Mouse (Mus musculus): ENCODE results near the gene Gm29666. TPM values are rescaled to one million over a fixed set of nuclear protein-coding genes. Genes with fewer than 3 reads are reported as not detected.
A peak's percentile ranks its signal among the peaks of the same experiment; 100 is the strongest.
"Not testable (repeated sequence)": the region's sequence is repeated elsewhere in the genome, so short reads cannot be mapped to it uniquely, and the experiment has no call there.

Gene Gm29666
- polyA plus RNA-seq, 1 experiment from 2014 or later, result 0.33 TPM

GRCm38 (mm10) chr15:84924781-84925315 is 5.0 kb upstream of the Gm29666 start:
- Histone ChIP-seq H3K9me3 (ENCODE audit: control insufficient read depth, low read length) (no peaks in the 10 kb centered on the region), H3K27me3 (replicated peaks; ENCODE audit: control insufficient read depth, insufficient read depth, low read length) (no peaks in the 10 kb centered on the region), H3K4me1 (ENCODE audit: control insufficient read depth, insufficient read depth, low read length) (peaks cover 5% of the 10 kb centered on the region; the same call in 1 of the 2 replicates), H3K4me2 (ENCODE audit: low read depth, low read length) (peak overlapping the region; percentile 84), H3K36me3 (ENCODE audit: control insufficient read depth, insufficient read depth, low read length) (peaks cover 28% of the 10 kb centered on the region), H3K4me3 (ENCODE audit: low read depth, low read length) (peak overlapping the region; percentile 99), H3K9ac (ENCODE audit: low read depth, low read length) (peak overlapping the region; percentile 97), H3K27ac (replicated peaks; ENCODE audit: low read depth, low read length) (peak overlapping the region; percentile 42; the same call in 1 of the 2 replicates)
- DNase-seq (ENCODE audit: low spot score), result peak; percentile 71
- no peak for ATAC-seq (ENCODE audit: low read depth)
- 10% methylated on average over 9 of the region's 9 CpGs for WGBS

GRCm38 (mm10) chr15:84923508-84924181 is 3.8 kb upstream of the Gm29666 start:
- peak overlapping the region; percentile 97 for H3K27ac ChIP-seq (replicated peaks; ENCODE audit: low read depth, low read length)
- ATAC-seq (ENCODE audit: low read depth), result peak; percentile 75
- DNase-seq (ENCODE audit: low spot score), result peak; percentile 20

GRCm38 (mm10) chr15:84922884-84923507 is 3.2 kb upstream of the Gm29666 start, which contains the start of gene Nup50:
Nup50 (plus strand) TSS chr15:84923411.
- Histone ChIP-seq H3K9ac (ENCODE audit: low read depth, low read length) (peak within 1 kb of the TSS; percentile 97), H3K9me3 (ENCODE audit: control insufficient read depth, low read length) (no peaks in the 10 kb centered on the region), H3K4me2 (ENCODE audit: low read depth, low read length) (peak within 1 kb of the TSS; percentile 84), H3K4me1 (ENCODE audit: control insufficient read depth, insufficient read depth, low read length) (peaks cover 5% of the 10 kb centered on the region; the same call in 1 of the 2 replicates), H3K4me3 (ENCODE audit: low read depth, low read length) (peak within 1 kb of the TSS; percentile 99), H3K36me3 (ENCODE audit: control insufficient read depth, insufficient read depth, low read length) (peaks cover 9% of the 10 kb centered on the region), H3K27me3 (replicated peaks; ENCODE audit: control insufficient read depth, insufficient read depth, low read length) (no peaks in the 10 kb centered on the region), H3K27ac (replicated peaks; ENCODE audit: low read depth, low read length) (peak within 1 kb of the TSS; percentile 97)
- under 1% methylated on average over 49 of the region's 60 CpGs for WGBS
- DNase-seq (ENCODE audit: low spot score) (peak; percentile 98), ATAC-seq (ENCODE audit: low read depth) (peak; percentile 91)

More at GRCm38 (mm10) chr15:84923508-84924181, 3.8 kb upstream of the Gm29666 start:
- WGBS, result 0% methylated on average over 33 of the region's 68 CpGs
- Histone ChIP-seq H3K4me1 (ENCODE audit: control insufficient read depth, insufficient read depth, low read length) (peaks cover 5% of the 10 kb centered on the region; the same call in 1 of the 2 replicates), H3K9me3 (ENCODE audit: control insufficient read depth, low read length) (no peaks in the 10 kb centered on the region), H3K4me3 (ENCODE audit: low read depth, low read length) (peak overlapping the region; percentile 99), H3K27me3 (replicated peaks; ENCODE audit: control insufficient read depth, insufficient read depth, low read length) (no peaks in the 10 kb centered on the region), H3K9ac (ENCODE audit: low read depth, low read length) (peak overlapping the region; percentile 97), H3K36me3 (ENCODE audit: control insufficient read depth, insufficient read depth, low read length) (peaks cover 16% of the 10 kb centered on the region), H3K4me2 (ENCODE audit: low read depth, low read length) (peak overlapping the region; percentile 84)

- H3K27ac ChIP-seq (replicated peaks; ENCODE audit: low read depth, low read length), result no peak overlapping the region
These were observed 6.6 kb downstream of the Gm29666 start for GRCm38 (mm10) chr15:84913201-84913600.

GRCm38 (mm10) chr15:84903843-84904385 is 15.9 kb downstream of the Gm29666 start:
- no peaks in the 10 kb centered on the region for H3K27me3 ChIP-seq (replicated peaks; ENCODE audit: control insufficient read depth, insufficient read depth, low read length)
- no peak for ATAC-seq (ENCODE audit: low read depth)
- WGBS, result 49% methylated on average over 7 of the region's 7 CpGs
- no peak overlapping the region for H3K9ac ChIP-seq (ENCODE audit: low read depth, low read length)
- H3K9me3 ChIP-seq (ENCODE audit: control insufficient read depth, low read length), result no peaks in the 10 kb centered on the region
- H3K4me2 ChIP-seq (ENCODE audit: low read depth, low read length), result no peak overlapping the region
- no peaks in the 10 kb centered on the region for H3K4me1 ChIP-seq (ENCODE audit: control insufficient read depth, insufficient read depth, low read length)
- no peaks in the 10 kb centered on the region for H3K36me3 ChIP-seq (ENCODE audit: control insufficient read depth, insufficient read depth, low read length)
- DNase-seq (ENCODE audit: low spot score), result peak; percentile 42
- H3K4me3 ChIP-seq (ENCODE audit: low read depth, low read length), result no peak overlapping the region
- no peak overlapping the region for H3K27ac ChIP-seq (replicated peaks; ENCODE audit: low read depth, low read length)

More at GRCm38 (mm10) chr15:84913201-84913600, 6.6 kb downstream of the Gm29666 start:
- no peak for DNase-seq (ENCODE audit: low spot score)
- Histone ChIP-seq H3K9me3 (ENCODE audit: control insufficient read depth, low read length) (no peaks in the 10 kb centered on the region; the same call in 1 of the 2 replicates), H3K4me3 (ENCODE audit: low read depth, low read length) (no peak overlapping the region), H3K9ac (ENCODE audit: low read depth, low read length) (no peak overlapping the region), H3K4me2 (ENCODE audit: low read depth, low read length) (no peak overlapping the region), H3K36me3 (ENCODE audit: control insufficient read depth, insufficient read depth, low read length) (no peaks in the 10 kb centered on the region), H3K4me1 (ENCODE audit: control insufficient read depth, insufficient read depth, low read length) (no peaks in the 10 kb centered on the region), H3K27me3 (replicated peaks; ENCODE audit: control insufficient read depth, insufficient read depth, low read length) (no peaks in the 10 kb centered on the region)
- WGBS, result 79% methylated on average over 3 of the region's 3 CpGs
- ATAC-seq (ENCODE audit: low read depth), result no peak

GRCm38 (mm10) chr15:84898077-84898476 is 21.8 kb downstream of the Gm29666 start:
- 36% methylated on average over 7 of the region's 7 CpGs for WGBS
- no peaks in the 10 kb centered on the region for H3K36me3 ChIP-seq (ENCODE audit: control insufficient read depth, insufficient read depth, low read length)
- peak; percentile 63 for DNase-seq (ENCODE audit: low spot score)
- no peak; the same call in 1 of the 2 replicates for ATAC-seq (ENCODE audit: low read depth)
- peak overlapping the region; percentile 3; the same call in 1 of the 2 replicates for H3K9ac ChIP-seq (ENCODE audit: low read depth, low read length)
- no peaks in the 10 kb centered on the region for H3K27me3 ChIP-seq (replicated peaks; ENCODE audit: control insufficient read depth, insufficient read depth, low read length)
- H3K9me3 ChIP-seq (ENCODE audit: control insufficient read depth, low read length), result no peaks in the 10 kb centered on the region
- no peak overlapping the region for H3K27ac ChIP-seq (replicated peaks; ENCODE audit: low read depth, low read length)
- no peak overlapping the region for H3K4me3 ChIP-seq (ENCODE audit: low read depth, low read length)
- no peak overlapping the region for H3K4me2 ChIP-seq (ENCODE audit: low read depth, low read length)
- H3K4me1 ChIP-seq (ENCODE audit: control insufficient read depth, insufficient read depth, low read length), result no peaks in the 10 kb centered on the region

GRCm38 (mm10) chr15:84896664-84897063 is 23.2 kb downstream of the Gm29666 start:
- ATAC-seq (ENCODE audit: low read depth) (no peak), DNase-seq (ENCODE audit: low spot score) (no peak)
- WGBS, result 87% methylated on average over 1 of the region's 1 CpGs
- H3K4me1 ChIP-seq (ENCODE audit: control insufficient read depth, insufficient read depth, low read length), result no peaks in the 10 kb centered on the region
- H3K4me3 ChIP-seq (ENCODE audit: low read depth, low read length), result no peak overlapping the region
- no peaks in the 10 kb centered on the region for H3K27me3 ChIP-seq (replicated peaks; ENCODE audit: control insufficient read depth, insufficient read depth, low read length)
- H3K9ac ChIP-seq (ENCODE audit: low read depth, low read length), result no peak overlapping the region
- no peaks in the 10 kb centered on the region for H3K36me3 ChIP-seq (ENCODE audit: control insufficient read depth, insufficient read depth, low read length)
- H3K9me3 ChIP-seq (ENCODE audit: control insufficient read depth, low read length), result no peaks in the 10 kb centered on the region
- no peak overlapping the region for H3K27ac ChIP-seq (replicated peaks; ENCODE audit: low read depth, low read length)
- H3K4me2 ChIP-seq (ENCODE audit: low read depth, low read length), result no peak overlapping the region

GRCm38 (mm10) chr15:84896216-84896615 is 23.6 kb downstream of the Gm29666 start:
- H3K4me3 ChIP-seq (ENCODE audit: low read depth, low read length); DNase-seq (ENCODE audit: low spot score); H3K36me3 ChIP-seq (ENCODE audit: control insufficient read depth, insufficient read depth, low read length); H3K4me2 ChIP-seq (ENCODE audit: low read depth, low read length); ATAC-seq (ENCODE audit: low read depth); H3K27ac ChIP-seq (replicated peaks; ENCODE audit: low read depth, low read length); H3K9ac ChIP-seq (ENCODE audit: low read depth, low read length); H3K9me3 ChIP-seq (ENCODE audit: control insufficient read depth, low read length); H3K27me3 ChIP-seq (replicated peaks; ENCODE audit: control insufficient read depth, insufficient read depth, low read length); H3K4me1 ChIP-seq (ENCODE audit: control insufficient read depth, insufficient read depth, low read length): not testable (repeated sequence)
- WGBS, result 83% methylated on average over 10 of the region's 10 CpGs

All from embryonic facial prominence, embryonic 14.5 days (tissue).